Mouse (Mus musculus) cerebellum, adult 18-20 months (tissue): ENCODE measurements at regions not wholly inside any gene's neighbourhood (a gene's known extent, or its start where the extent isn't known, plus 50 kb on each side); places are given as distances from the start of the nearest gene placed in this dataset.
"Not testable (repeated sequence)": the region's sequence is repeated elsewhere in the genome, so short reads cannot be mapped to it uniquely, and the experiment has no call there.

Experiments used
- DNase-seq, 2 experiments: peaks; one replicate each; pipeline ENCODE4 v3.0.0; 2021

GRCm38 (mm10) chr11:31615107-31615811 is 56.4 kb downstream of the Bod1 start:
- DNase-seq, result peak; percentile 49 to 59

- DNase-seq, result no peak
These were observed 57.3 kb downstream of the Bod1 start for GRCm38 (mm10) chr11:31614394-31614713.

- no peak for DNase-seq
These were observed 57.8 kb downstream of the Bod1 start for GRCm38 (mm10) chr11:31613688-31614393.

- no peak for DNase-seq
These were observed 63.2 kb downstream of the Bod1 start for GRCm38 (mm10) chr11:31608458-31608857.

GRCm38 (mm10) chr11:31601499-31601898 is 70.2 kb downstream of the Bod1 start:
- no peak for DNase-seq

DNA sequence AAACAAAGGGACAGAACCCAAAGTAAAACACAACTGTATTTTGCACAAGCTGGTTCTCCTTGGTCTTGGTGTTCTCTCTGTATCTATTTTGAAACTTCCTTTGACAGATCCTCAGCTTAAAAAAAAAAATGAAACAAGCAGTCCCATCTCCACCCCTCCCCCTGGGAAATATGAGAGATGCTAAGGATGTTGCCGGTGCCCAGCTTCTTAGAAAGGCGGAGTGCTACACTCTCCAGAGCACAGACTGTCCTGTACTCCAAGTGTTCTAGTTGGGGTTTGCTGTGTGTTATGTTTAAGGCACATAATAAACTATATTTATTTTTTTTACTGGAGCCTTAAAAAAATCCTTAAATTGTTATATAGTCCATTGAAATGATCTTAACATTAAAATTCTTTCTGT is 78.1 kb downstream of the Bod1 start:
- DNase-seq, result no peak

- DNase-seq, result no peak
These were observed 79.6 kb downstream of the Bod1 start for GRCm38 (mm10) chr11:31592061-31592460.

DNA sequence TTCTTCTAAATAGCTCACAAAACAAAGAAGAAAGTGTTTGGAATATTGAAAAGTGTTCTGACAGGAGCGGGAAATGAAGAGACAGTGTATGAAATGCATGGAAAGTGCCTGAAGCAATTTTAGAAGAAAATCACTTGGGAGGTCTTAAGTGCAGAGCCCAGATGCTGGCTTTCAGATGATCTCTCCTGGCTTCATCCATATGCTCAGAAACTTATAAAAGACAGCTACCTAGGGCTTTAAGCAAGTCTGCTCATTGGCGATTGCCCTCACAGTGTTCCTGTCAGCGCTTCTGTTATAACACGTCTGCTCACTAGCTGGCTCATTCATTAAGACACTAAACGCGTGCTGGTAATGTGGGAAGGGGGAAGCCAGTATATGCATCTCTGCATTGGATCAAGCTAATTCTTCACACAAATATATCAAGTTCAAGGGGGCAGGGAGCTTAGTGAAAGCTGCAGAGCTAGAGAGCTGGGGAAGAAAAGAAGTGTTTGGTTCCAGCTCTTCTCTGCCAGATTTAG is 80.6 kb downstream of the Bod1 start:
- no peak for DNase-seq

DNA sequence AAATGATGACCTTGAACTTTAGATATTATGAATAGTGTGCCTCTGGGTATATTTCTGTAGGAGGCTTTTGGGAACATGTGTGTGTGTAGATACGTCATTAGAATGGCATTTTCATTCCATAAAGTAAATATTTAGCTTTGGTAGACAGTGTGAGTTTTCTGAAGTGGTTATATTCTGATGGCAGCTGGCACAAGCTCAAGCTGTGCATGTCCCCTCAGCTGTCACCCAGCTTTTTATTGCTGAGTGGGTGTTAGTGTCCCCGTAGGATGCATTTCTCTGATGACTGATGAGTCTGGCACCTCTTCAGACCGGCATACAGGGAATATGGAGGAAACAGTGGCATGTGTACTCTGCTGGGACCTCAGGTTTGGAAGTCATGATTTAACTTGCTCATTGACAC is 96.7 kb downstream of the Bod1 start:
- no peak for DNase-seq

DNA sequence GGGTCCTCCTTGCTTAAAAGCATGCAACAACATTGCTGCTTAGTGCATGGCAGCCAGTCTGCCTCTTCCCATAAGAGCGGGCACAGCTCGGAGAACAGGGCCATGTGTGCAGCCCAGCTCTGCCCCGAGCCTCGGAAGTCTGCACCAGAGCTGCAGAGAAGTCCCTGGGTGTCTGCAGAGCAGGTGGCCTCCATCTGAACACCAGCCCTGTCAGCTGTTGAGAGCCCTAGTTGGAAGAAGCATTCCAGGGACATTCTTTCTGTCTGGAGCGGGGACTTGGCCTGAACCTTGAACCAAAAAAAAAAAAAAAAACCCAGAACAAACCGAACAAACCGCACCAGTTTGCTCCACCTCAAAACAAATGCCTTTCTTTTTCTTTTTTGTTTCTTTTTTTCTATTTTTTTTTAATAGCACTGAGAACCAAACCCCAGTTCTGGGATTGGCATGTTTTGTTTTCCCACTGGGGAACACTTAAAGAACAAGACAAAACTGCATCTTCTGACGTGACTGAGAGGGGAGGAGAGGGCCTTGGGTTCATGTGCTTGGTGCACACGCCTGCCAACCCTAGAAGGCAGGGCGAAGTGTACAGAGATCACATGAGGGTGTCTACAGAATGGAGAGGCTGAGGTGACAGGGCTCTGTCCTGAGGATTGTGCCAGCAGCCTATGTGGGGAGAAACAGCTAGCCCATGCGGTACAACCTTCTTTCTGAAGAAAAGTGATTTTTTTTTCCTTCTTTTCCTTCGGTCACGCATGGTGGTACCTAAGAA is 106.8 kb downstream of the Bod1 start:
- DNase-seq, result no peak

GRCm38 (mm10) chr11:31563826-31564741 is 107.6 kb downstream of the Bod1 start:
- no peak for DNase-seq

GRCm38 (mm10) chr11:31562954-31563353 is 108.7 kb downstream of the Bod1 start:
- DNase-seq, result no peak

DNA sequence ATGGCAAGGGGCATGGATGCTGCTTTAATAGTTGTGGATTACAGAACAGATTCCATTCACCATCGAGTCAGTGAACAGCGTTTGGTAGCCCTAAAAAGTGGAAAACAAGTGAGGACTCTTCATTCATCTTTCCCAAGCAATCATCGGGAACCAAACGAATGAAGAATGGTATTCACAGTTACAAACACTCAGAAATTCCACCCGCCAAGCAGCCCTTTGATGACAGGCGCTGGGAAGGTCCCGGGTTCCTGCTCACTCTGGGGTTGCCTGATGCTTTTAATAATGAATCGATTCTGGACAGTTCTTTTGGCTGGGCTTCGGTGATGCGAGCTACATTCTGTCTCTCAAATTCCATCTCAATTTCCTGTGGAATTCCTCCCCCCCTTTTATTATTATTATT is 110.9 kb downstream of the Bod1 start:
- DNase-seq, result no peak

DNA sequence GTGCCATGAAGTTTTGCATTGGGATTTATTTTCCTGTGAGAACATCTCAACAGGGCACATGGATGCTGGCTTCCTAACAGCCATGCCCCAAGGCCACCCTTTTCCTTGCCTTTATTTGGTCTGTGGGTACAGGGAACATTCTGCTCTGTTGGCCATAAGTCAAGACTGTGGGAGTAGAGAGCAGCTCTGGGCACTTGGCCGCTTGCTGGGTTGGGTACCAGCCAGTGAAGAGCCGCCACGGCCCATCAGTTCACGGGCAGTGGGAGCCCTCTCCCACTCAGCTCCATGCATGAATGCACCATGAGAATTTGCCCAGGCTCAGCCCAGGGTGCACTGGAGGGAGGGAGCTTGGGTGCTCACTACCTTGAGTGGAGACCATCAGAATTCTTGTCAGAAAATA is 116.6 kb downstream of the Bod1 start:
- peak; percentile 61 to 63 for DNase-seq

- DNase-seq, result no peak
These were observed 119.9 kb downstream of the Bod1 start for GRCm38 (mm10) chr11:31551614-31552271.

GRCm38 (mm10) chr11:31550747-31551613 is 120.7 kb downstream of the Bod1 start:
- DNase-seq, result peak; percentile 11 to 19

- DNase-seq, result not testable (repeated sequence)
These were observed 126.2 kb downstream of the Bod1 start for GRCm38 (mm10) chr11:31545514-31545913.

DNA sequence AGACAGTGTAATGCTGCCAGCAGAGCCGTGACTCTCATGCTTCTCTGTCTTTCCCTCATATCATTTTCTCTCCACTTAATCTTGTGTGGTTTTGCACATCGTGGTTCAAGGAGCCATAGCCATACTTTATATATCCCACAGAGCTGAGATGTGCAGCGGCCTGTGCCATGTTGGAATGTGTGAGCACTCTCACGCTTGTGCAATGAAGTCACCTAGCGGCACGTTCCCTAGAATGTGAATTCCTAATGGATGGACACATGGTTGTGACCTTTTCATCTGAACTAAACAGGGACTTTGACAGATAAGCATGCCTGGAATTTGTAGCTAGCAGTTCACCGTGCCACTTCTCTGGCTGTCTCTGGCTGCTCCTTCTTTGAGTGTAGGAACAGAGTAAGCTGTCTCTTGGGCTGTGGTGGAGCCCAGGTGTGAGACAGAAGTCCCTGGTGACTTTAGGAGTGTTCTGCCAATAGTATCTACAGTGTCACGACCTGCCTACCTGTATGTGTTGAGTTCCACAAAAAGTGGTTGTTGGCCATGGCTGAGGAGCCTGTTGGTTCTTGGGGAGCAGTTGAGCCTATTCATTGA is 129.0 kb downstream of the Bod1 start:
- no peak for DNase-seq

DNA sequence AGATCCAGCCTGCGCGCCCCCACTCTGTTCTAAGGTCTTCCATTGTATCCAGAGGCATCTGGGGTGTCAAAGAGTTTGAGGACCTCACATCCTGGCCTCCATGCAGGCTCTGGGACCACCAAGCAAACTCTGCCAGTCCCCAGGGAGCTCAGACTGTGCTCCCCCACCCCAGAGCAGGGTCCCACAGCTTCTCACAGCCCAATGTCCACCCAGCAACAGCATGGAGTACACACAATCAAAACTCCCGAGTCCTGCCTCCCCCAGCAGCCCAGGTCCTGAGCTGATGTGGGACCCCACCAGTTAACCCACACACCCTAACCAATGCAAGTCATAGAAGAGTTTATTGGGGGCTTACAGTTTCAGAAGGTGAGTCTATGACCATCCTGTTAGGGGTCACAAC is 130.3 kb downstream of the Bod1 start:
- DNase-seq, result no peak

- no peak for DNase-seq
These were observed 130.9 kb downstream of the Bod1 start for GRCm38 (mm10) chr11:31540816-31541215.

- DNase-seq, result no peak
These were observed 140.3 kb downstream of the Bod1 start for GRCm38 (mm10) chr11:31531416-31531815.
